Mouse (Mus musculus) embryonic fibroblast, embryonic 13.5 days (primary cell): ENCODE results near the gene Caprin1.

Source experiments
- CTCF ChIP-seq: IDR thresholded peaks from 2 replicates; pipeline ENCODE4 v1.5.1; 2011; ENCODE audit warnings: mild to moderate bottlenecking, control low read depth, low read length, moderate library complexity, borderline replicate concordance; ENCODE audit not compliant: insufficient read depth
- POLR2A ChIP-seq: IDR thresholded peaks from 2 replicates; pipeline ENCODE4 v1.6.1; 2011; ENCODE audit warnings: low read depth, mild to moderate bottlenecking, control low read depth, low read length, moderate library complexity

GRCm38 (mm10) chr2:103743988-103744387, 53.5 kb downstream of the Caprin1 start:
- TF ChIP-seq POLR2A (no peak), CTCF (peak; percentile 72)
